Mouse (Mus musculus): ENCODE results near the gene Kcnh2. TPM values are rescaled to one million over a fixed set of nuclear protein-coding genes. Genes with fewer than 3 reads are reported as not detected.

Kcnh2 gene
- total and polyA plus RNA-seq, 3 experiments, result 1.8 to 6.8 TPM; not detected in 1

DNA sequence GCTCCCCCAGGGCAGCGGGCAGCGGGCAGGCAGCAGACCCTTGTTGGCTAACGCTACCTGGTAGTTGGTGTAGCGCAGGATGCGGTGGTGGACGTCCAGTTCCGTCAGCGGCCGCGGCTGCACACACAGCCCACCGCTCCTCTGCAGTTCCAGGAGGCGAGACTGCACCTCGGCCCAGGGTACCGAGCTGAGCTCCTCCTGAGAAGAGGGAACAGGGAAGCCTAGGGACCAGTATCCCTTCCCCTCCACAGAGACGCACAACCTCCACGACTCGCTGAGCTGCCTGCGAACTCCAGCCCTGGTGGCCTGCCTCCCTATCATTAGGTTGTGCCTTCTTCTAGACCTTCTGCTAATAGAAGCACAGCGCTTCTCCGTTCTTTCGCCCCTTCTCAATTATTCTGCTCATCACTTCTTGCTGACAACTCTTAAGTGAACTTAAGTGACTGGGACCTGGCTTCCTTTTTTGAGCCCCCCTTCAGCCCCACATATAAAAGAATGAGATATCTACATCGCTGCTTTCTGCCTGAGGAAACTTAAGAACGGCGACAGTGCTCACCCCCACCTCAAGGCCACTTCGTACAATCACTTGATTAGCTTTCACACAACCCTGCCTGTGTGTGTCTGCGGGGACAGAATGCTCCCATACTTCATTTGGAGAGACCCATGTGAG is 37.0 kb upstream of the Kcnh2 start:
- peak overlapping the region; percentile 69 to 76 for H3K4me3 ChIP-seq (ENCODE audit: control insufficient read depth in 1 of 2, insufficient read depth in 1 of 2, low read depth in 2 of 2, low read length in 2 of 2)
- peaks cover 5 to 45% of the 10 kb centered on the region in 2 experiments for H3K4me1 ChIP-seq (ENCODE audit: control insufficient read depth in 1 of 2, insufficient read depth in 2 of 2, low read length in 2 of 2)

DNA sequence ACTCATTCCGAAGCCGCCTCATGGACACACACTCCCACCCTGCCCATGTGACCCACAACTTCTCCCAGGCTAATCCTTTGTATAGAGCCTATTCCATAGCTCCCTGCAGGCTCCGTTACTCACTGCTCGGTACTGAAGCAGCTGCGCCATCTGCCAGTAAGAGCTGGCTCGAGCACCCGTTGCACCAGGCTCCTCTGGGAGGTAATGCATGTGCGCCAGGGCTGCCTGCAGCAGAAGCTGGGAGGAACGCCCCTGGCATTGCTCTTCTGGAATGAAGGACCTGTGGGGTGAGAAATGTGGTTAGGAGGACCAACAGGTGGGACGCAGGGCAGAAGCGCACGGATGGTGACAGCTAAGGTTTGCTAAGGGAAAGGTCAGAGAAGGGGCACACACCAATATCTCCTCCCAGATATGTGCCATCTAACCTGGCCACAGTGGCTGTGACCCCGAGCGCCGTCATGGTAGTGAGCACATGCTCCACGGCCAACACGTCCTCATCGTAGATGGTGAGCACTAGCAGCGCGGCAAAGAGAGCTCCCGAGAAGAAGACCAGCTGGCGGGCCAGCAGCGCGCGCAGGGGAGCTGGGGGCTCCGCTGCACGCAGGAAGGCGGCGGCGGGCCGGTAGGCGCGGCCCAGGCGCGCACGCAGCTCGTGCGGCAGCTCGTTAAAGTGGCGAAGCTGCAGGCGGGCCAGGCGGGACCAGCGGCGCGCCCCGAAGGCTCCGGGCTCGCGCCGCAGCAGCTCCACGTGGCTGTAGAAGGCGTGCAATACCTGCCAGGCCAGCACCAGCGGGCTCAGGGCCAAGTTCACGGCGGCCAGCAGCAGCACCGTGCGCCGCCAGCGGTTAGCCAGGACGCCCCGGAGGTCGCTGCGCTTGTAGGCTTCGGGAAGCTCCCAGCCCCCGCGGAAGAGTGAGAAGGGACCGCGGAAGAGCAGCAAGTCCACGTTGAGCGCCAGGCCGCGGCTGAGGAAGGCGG is 36.1 kb upstream of the Kcnh2 start:
- Histone ChIP-seq H3K36me3 (ENCODE audit: control insufficient read depth in 1 of 2, insufficient read depth in 2 of 2, low read length in 2 of 2) (peaks cover 0 to 29% of the 10 kb centered on the region in 2 experiments; a peak in 2 of 4 replicates), H3K9ac (ENCODE audit: control insufficient read depth, low read depth, low read length, poor library complexity, severe bottlenecking) (peak overlapping the region; percentile 77), H3K4me3 (ENCODE audit: control insufficient read depth in 1 of 2, insufficient read depth in 1 of 2, low read depth in 2 of 2, low read length in 2 of 2) (peak overlapping the region; percentile 69 to 76), H3K79me2 (ENCODE audit: control insufficient read depth, insufficient read depth, low read length, poor library complexity) (peaks cover 29% of the 10 kb centered on the region), H3K27me3 (ENCODE audit: control insufficient read depth in 1 of 2, insufficient read depth in 2 of 2, low read length in 2 of 2) (no peaks in the 10 kb centered on the region), H3K9me3 (replicated peaks; ENCODE audit: insufficient read depth, low read length) (no peaks in the 10 kb centered on the region), H3K4me1 (ENCODE audit: control insufficient read depth in 1 of 2, insufficient read depth in 2 of 2, low read length in 2 of 2) (peaks cover 5 to 45% of the 10 kb centered on the region in 2 experiments), H3K27ac (ENCODE audit: control insufficient read depth, low read depth, low read length) (peak overlapping the region; percentile 89)
- DNase-seq (ENCODE audit: low read depth, low spot score), result peak; percentile 84
- TF ChIP-seq KAT2A (conservative IDR thresholded peaks at IDR 0.05; ENCODE audit: low read depth, low read length) (no peak; the same call in 1 of the 2 replicates), RAD21 (IDR thresholded peaks at IDR 0.05; ENCODE audit: low read depth, low read length) (peak; percentile 26), MAFK (IDR thresholded peaks at IDR 0.05; ENCODE audit: borderline replicate concordance, low read depth, low read length) (no peak), NELFE (IDR thresholded peaks at IDR 0.05; ENCODE audit: low read depth, low read length) (peak; percentile 78), BHLHE40 (IDR thresholded peaks at IDR 0.05; ENCODE audit: borderline replicate concordance, low read depth, low read length) (no peak), POLR2AphosphoS5 (IDR thresholded peaks at IDR 0.05; ENCODE audit: borderline replicate concordance, low read depth, low read length) (no peak), HCFC1 (IDR thresholded peaks at IDR 0.05; ENCODE audit: low read depth, low read length) (peak; percentile 16; the same call in 1 of the 2 replicates), MYB (IDR thresholded peaks at IDR 0.05; ENCODE audit: low read depth, low read length) (no peak), GATA1 (IDR thresholded peaks at IDR 0.05; ENCODE audit: low read depth, low read length) (no peak), CTCF (IDR thresholded peaks at IDR 0.05 in 2 of 3, conservative IDR thresholded peaks at IDR 0.05 in 1 of 3; ENCODE audit: control insufficient read depth in 1 of 3, insufficient read depth in 1 of 3, low read depth in 2 of 3, low read length in 3 of 3, poor library complexity in 1 of 3, severe bottlenecking in 1 of 3) (peak in 2 of 3 experiments; percentile 43 to 46; a peak in 4 of 6 replicates), ZKSCAN1 (IDR thresholded peaks at IDR 0.05; ENCODE audit: low read depth, low read length) (no peak), ETS1 (IDR thresholded peaks at IDR 0.05; ENCODE audit: low read depth, low read length) (peak; percentile 21; the same call in 1 of the 2 replicates), RCOR1 (IDR thresholded peaks at IDR 0.05; ENCODE audit: low read depth, low read length) (no peak), EP300 (IDR thresholded peaks at IDR 0.05; ENCODE audit: low read depth in 1 of 2, low read length in 2 of 2) (no peak), POLR2A (IDR thresholded peaks at IDR 0.05; ENCODE audit: control insufficient read depth in 1 of 2, insufficient read depth in 1 of 2, low read depth in 1 of 2, low read length in 2 of 2, poor library complexity in 1 of 2) (peak; percentile 48 to 58; a peak in 3 of 4 replicates), ELF1 (IDR thresholded peaks at IDR 0.05; ENCODE audit: low read depth, low read length) (no peak), USF2 (IDR thresholded peaks at IDR 0.05; ENCODE audit: borderline replicate concordance in 1 of 2, insufficient read depth in 1 of 2, low read depth in 1 of 2, low read length in 2 of 2) (no peak), TBP (IDR thresholded peaks at IDR 0.05; ENCODE audit: low read depth, low read length) (no peak), POLR2AphosphoS2 (IDR thresholded peaks at IDR 0.05; ENCODE audit: low read length) (no peak; the same call in 1 of the 2 replicates), CHD1 (IDR thresholded peaks at IDR 0.05; ENCODE audit: low read depth, low read length) (no peak), GABPA (IDR thresholded peaks at IDR 0.05; ENCODE audit: low read depth, low read length) (no peak), NRF1 (IDR thresholded peaks at IDR 0.05; ENCODE audit: insufficient read depth, low read depth, low read length, poor library complexity, severe bottlenecking) (peak; percentile 59)

More for the DNA sequence above, 37.0 kb upstream of the Kcnh2 start:
- H3K36me3 ChIP-seq (ENCODE audit: control insufficient read depth in 1 of 2, insufficient read depth in 2 of 2, low read length in 2 of 2), result peaks cover 0 to 29% of the 10 kb centered on the region in 2 experiments; a peak in 2 of 4 replicates
- DNase-seq (ENCODE audit: low read depth, low spot score), result peak; percentile 83
- H3K27me3 ChIP-seq (ENCODE audit: control insufficient read depth in 1 of 2, insufficient read depth in 2 of 2, low read length in 2 of 2), result no peaks in the 10 kb centered on the region
- H3K9me3 ChIP-seq (replicated peaks; ENCODE audit: insufficient read depth, low read length), result no peaks in the 10 kb centered on the region
- peak overlapping the region; percentile 77 for H3K9ac ChIP-seq (ENCODE audit: control insufficient read depth, low read depth, low read length, poor library complexity, severe bottlenecking)
- TF ChIP-seq MAZ (IDR thresholded peaks at IDR 0.05; ENCODE audit: low read depth, low read length) (0 out of 2 replicates have a peak, but pooled peaks have one; percentile 18), CTCF (IDR thresholded peaks at IDR 0.05 in 2 of 3, conservative IDR thresholded peaks at IDR 0.05 in 1 of 3; ENCODE audit: control insufficient read depth in 1 of 3, insufficient read depth in 1 of 3, low read depth in 2 of 3, low read length in 3 of 3, poor library complexity in 1 of 3, severe bottlenecking in 1 of 3) (no peak), CHD1 (IDR thresholded peaks at IDR 0.05; ENCODE audit: low read depth, low read length) (peak; percentile 17; the same call in 1 of the 2 replicates), ZMIZ1 (IDR thresholded peaks at IDR 0.05; ENCODE audit: low read depth, low read length) (peak; percentile 33; the same call in 1 of the 2 replicates), UBTF (IDR thresholded peaks at IDR 0.05; ENCODE audit: borderline replicate concordance, insufficient read depth, low read depth, low read length) (peak; percentile 6; the same call in 1 of the 2 replicates), GABPA (IDR thresholded peaks at IDR 0.05; ENCODE audit: low read depth, low read length) (no peak), JUND (IDR thresholded peaks at IDR 0.05; ENCODE audit: low read depth, low read length) (no peak), TBP (IDR thresholded peaks at IDR 0.05; ENCODE audit: low read depth, low read length) (peak; percentile 71; the same call in 1 of the 2 replicates), TCF12 (IDR thresholded peaks at IDR 0.05; ENCODE audit: low read depth, low read length) (peak; percentile 49; the same call in 1 of the 2 replicates), HCFC1 (IDR thresholded peaks at IDR 0.05; ENCODE audit: low read depth, low read length) (peak; percentile 26; the same call in 1 of the 2 replicates)
- H3K79me2 ChIP-seq (ENCODE audit: control insufficient read depth, insufficient read depth, low read length, poor library complexity), result peaks cover 29% of the 10 kb centered on the region
- H3K27ac ChIP-seq (ENCODE audit: control insufficient read depth, low read depth, low read length), result peak overlapping the region; percentile 89
